Mouse (Mus musculus) urinary bladder, adult 2 months (tissue): Measurements from ENCODE around the gene Sfxn5. TPM values are rescaled to one million over a fixed set of nuclear protein-coding genes. Genes with fewer than 3 reads are reported as not detected.

Experiments
- DNase-seq: peaks from one replicate; pipeline ENCODE4 v3.0.0; 2022; ENCODE audit warnings: low spot score
- polyA plus RNA-seq: library from polyadenylated mRNA; depleted of rRNA; stranded (reverse); fragments of >200 nt; gene quantifications from 2 replicates; pipeline ENCODE4 v1.2.3, GENCODE M21; 2012; rRNA removed

Gene Sfxn5
- polyA plus RNA-seq, 1 experiment = 3.9 TPM

GRCm38 (mm10) chr6:85189911-85190591 lies 143.2 kb downstream of the Sfxn5 start:
- no peak for DNase-seq

GRCm38 (mm10) chr6:85189361-85189760 lies 143.9 kb downstream of the Sfxn5 start:
- no peak for DNase-seq

- DNase-seq = no peak
Measured at GRCm38 (mm10) chr6:85188256-85189110, 144.7 kb downstream of the Sfxn5 start.

GRCm38 (mm10) chr6:85187340-85188211 lies 145.6 kb downstream of the Sfxn5 start, which contains the start of gene Emx1:
Emx1 (plus strand) TSS chr6:85187438.
- no peak for DNase-seq

- no peak for DNase-seq
Measured at GRCm38 (mm10) chr6:85186744-85187059, 146.5 kb downstream of the Sfxn5 start.

GRCm38 (mm10) chr6:85186033-85186743 lies 147.0 kb downstream of the Sfxn5 start:
- DNase-seq = no peak

GRCm38 (mm10) chr6:85183951-85184350 lies 149.3 kb downstream of the Sfxn5 start:
- no peak for DNase-seq

GRCm38 (mm10) chr6:85180036-85180435 lies 153.2 kb downstream of the Sfxn5 start:
- DNase-seq = no peak

- DNase-seq = no peak
Measured at GRCm38 (mm10) chr6:85179569-85179968, 153.7 kb downstream of the Sfxn5 start.

GRCm38 (mm10) chr6:85165440-85165921 lies 167.7 kb downstream of the Sfxn5 start:
- DNase-seq = no peak

Other genes starting within 250 kb of the Sfxn5 start
- gene Spr, start 195.7 kb downstream of the Sfxn5 start, polyA plus RNA-seq = 12.5 and 24.3 TPM in 2 replicates
- 0.04 TPM in 1 of 2 replicates, not detected in the other for gene Emx1, start 146.0 kb downstream of the Sfxn5 start, polyA plus RNA-seq
- gene Rab11fip5, start 41.2 kb upstream of the Sfxn5 start, polyA plus RNA-seq = 56.5 and 58.1 TPM in 2 replicates
- gene Noto, start 90.5 kb upstream of the Sfxn5 start, polyA plus RNA-seq = not detected in 2 replicates
- 20.6 and 28.0 TPM in 2 replicates for gene Smyd5, start 98.6 kb upstream of the Sfxn5 start, polyA plus RNA-seq
- gene Cct7, start 118.1 kb upstream of the Sfxn5 start, polyA plus RNA-seq = 154 and 155 TPM in 2 replicates
- gene Pradc1, start 118.5 kb upstream of the Sfxn5 start, polyA plus RNA-seq = 14.1 and 17.2 TPM in 2 replicates
- 2.2 TPM in 2 replicates for gene Fbxo41, start 169.6 kb upstream of the Sfxn5 start, polyA plus RNA-seq
- gene Egr4, start 180.2 kb upstream of the Sfxn5 start, polyA plus RNA-seq = 0.03 TPM in 1 of 2 replicates, not detected in the other